Mouse (Mus musculus) lung, postnatal 0 days (tissue): ENCODE results near the gene Dnajb13. TPM values are rescaled to one million over a fixed set of nuclear protein-coding genes. Genes with fewer than 3 reads are reported as not detected.
A peak's percentile ranks its signal among the peaks of the same experiment; 100 is the strongest.

ENCODE experiments used
- ATAC-seq: fragments of 200-750 bp; cut with Nextera tagmentation; 2 replicates; pipeline ENCODE4 v1.8.0; 2017; ENCODE audit warnings: moderate library complexity
- DNase-seq: peaks from one replicate; pipeline ENCODE4 v3.0.0-alpha.2; 2016; ENCODE audit warnings: low spot score
- H3K27ac ChIP-seq: fragments of 300-500 bp; sonication (generic); 2 replicates; pipeline ENCODE4 v1.5.1; 2014; ENCODE audit warnings: antibody characterized with exemption, mild to moderate bottlenecking, low read length, mixed read lengths
- H3K27me3 ChIP-seq: fragments of 300-500 bp; sonication (generic); replicated peaks from 2 replicates; pipeline ENCODE4 v1.6.1; 2014; ENCODE audit warnings: low read length, mixed read lengths; ENCODE audit not compliant: insufficient read depth
- H3K36me3 ChIP-seq: fragments of 300-500 bp; sonication (generic); 2 replicates; pipeline ENCODE4 v1.6.1; 2014; ENCODE audit warnings: low read length, mixed read lengths; ENCODE audit not compliant: insufficient read depth
- H3K4me1 ChIP-seq: fragments of 300-500 bp; sonication (generic); 2 replicates; pipeline ENCODE4 v1.6.1; 2014; ENCODE audit warnings: antibody characterized with exemption, low read depth, low read length, mixed read lengths; ENCODE audit not compliant: insufficient read depth
- H3K4me2 ChIP-seq: fragments of 300-500 bp; sonication (generic); replicated peaks from 2 replicates; pipeline ENCODE4 v1.6.1; 2014; ENCODE audit warnings: low read depth, mild to moderate bottlenecking, low read length, moderate library complexity, mixed read lengths
- H3K4me3 ChIP-seq: fragments of 300-500 bp; sonication (generic); 2 replicates; pipeline ENCODE4 v1.5.1; 2014; ENCODE audit warnings: low read depth, low read length
- H3K9ac ChIP-seq: fragments of 300-500 bp; sonication (generic); replicated peaks from 2 replicates; pipeline ENCODE4 v1.6.1; 2014; ENCODE audit warnings: low read depth, mild to moderate bottlenecking
- H3K9me3 ChIP-seq: fragments of 300-500 bp; sonication (generic); 2 replicates; pipeline ENCODE4 v1.6.1; 2016; ENCODE audit warnings: low read length, mixed read lengths
- CTCF ChIP-seq: IDR thresholded peaks from 2 replicates; pipeline ENCODE4 v1.5.1; 2016; ENCODE audit warnings: antibody characterized with exemption, mild to moderate bottlenecking
- EP300 ChIP-seq: IDR thresholded peaks from 2 replicates; pipeline ENCODE4 v1.6.1; 2016; ENCODE audit warnings: antibody characterized with exemption, mild to moderate bottlenecking, control low read depth
- WGBS: fragments of 180-500 bp; shearing (Covaris S2); extraction: QIAGEN DNeasy Blood & Tissue Kit; methylation state at CpG from one replicate; pipeline ENCODE4 v1.1.7; 2014; 5-methylcytosine and 5-hydroxymethylcytosine counted together
- polyA plus RNA-seq: library from polyadenylated mRNA; unstranded; fragments of >200 nt; fragmentation: Nextera tagmentation; extraction: Ambion mirVana; gene quantifications from 2 replicates; pipeline ENCODE4 v1.2.1, GENCODE M21; 2015

Dnajb13 gene
- polyA plus RNA-seq, 1 experiment from 2014 or later: 13.7 TPM

GRCm38 (mm10) chr7:100504740-100505487 lies 9.8 kb downstream of the Dnajb13 start:
- Histone ChIP-seq H3K9me3 (no peaks in the 10 kb centered on the region), H3K9ac (no peak overlapping the region), H3K36me3 (peaks cover 3% of the 10 kb centered on the region; the same call in 1 of the 2 replicates), H3K27ac (no peak overlapping the region), H3K4me3 (no peak overlapping the region), H3K4me1 (no peaks in the 10 kb centered on the region; the same call in 1 of the 2 replicates), H3K27me3 (no peaks in the 10 kb centered on the region), H3K4me2 (no peak overlapping the region)
- WGBS: 73% methylated on average over 13 of the region's 13 CpGs
- TF ChIP-seq EP300 (no peak), CTCF (no peak)
- DNase-seq: no peak
- ATAC-seq: no peak

GRCm38 (mm10) chr7:100503076-100503475 lies 11.7 kb downstream of the Dnajb13 start:
- ATAC-seq (no peak), DNase-seq (peak; percentile 23)
- no peaks in the 10 kb centered on the region for H3K9me3 ChIP-seq
- peaks cover 16% of the 10 kb centered on the region for H3K36me3 ChIP-seq
- H3K4me2 ChIP-seq: no peak overlapping the region
- no peak overlapping the region for H3K27ac ChIP-seq
- no peak overlapping the region for H3K9ac ChIP-seq
- H3K4me1 ChIP-seq: no peaks in the 10 kb centered on the region; the same call in 1 of the 2 replicates
- no peaks in the 10 kb centered on the region for H3K27me3 ChIP-seq
- TF ChIP-seq CTCF (no peak), EP300 (no peak)
- 71% methylated on average over 5 of the region's 5 CpGs for WGBS
- no peak overlapping the region for H3K4me3 ChIP-seq

GRCm38 (mm10) chr7:100502374-100502922 lies 12.3 kb downstream of the Dnajb13 start:
- Histone ChIP-seq H3K9ac (no peak overlapping the region), H3K4me3 (no peak overlapping the region), H3K27me3 (no peaks in the 10 kb centered on the region), H3K4me2 (no peak overlapping the region), H3K4me1 (no peaks in the 10 kb centered on the region; the same call in 1 of the 2 replicates), H3K36me3 (peaks cover 17% of the 10 kb centered on the region), H3K9me3 (no peaks in the 10 kb centered on the region), H3K27ac (no peak overlapping the region)
- DNase-seq: no peak
- ATAC-seq: 0 out of 2 replicates have a peak, but pooled peaks have one; percentile 4
- TF ChIP-seq CTCF: no peak
- no peak for TF ChIP-seq EP300
- WGBS: 65% methylated on average over 7 of the region's 7 CpGs

DNA sequence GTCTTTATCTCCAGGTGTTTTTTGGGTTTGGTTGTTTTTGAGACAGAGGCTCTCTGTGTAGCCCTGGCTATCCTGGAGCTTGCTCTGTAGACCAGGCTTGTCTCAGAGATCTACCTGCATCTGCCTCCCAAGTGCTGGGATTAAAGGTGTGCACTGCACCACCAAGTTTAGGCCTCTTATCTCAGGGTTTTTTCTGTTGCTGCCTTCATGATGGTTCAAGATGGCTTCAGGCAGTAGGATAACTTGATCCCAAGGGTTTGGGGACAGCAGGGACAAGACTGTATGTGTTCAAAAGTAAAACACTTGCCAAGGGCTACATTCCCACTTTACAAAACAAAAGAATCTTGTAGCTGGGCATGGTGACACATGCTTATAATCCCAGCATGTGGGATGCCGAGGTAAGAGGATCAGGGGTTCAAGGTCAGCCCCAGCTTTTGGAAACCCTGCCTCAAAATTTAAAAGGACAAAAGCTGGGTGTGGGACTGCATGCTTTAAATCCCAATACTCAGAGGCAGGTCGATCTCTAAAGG lies 12.9 kb downstream of the Dnajb13 start:
- H3K27ac ChIP-seq: no peak overlapping the region
- no peak for TF ChIP-seq EP300
- no peak for TF ChIP-seq CTCF
- H3K9me3 ChIP-seq: no peaks in the 10 kb centered on the region
- no peak overlapping the region for H3K9ac ChIP-seq
- H3K4me3 ChIP-seq: no peak overlapping the region
- H3K4me2 ChIP-seq: no peak overlapping the region
- DNase-seq (no peak), ATAC-seq (no peak)
- no peaks in the 10 kb centered on the region for H3K27me3 ChIP-seq
- H3K4me1 ChIP-seq: no peaks in the 10 kb centered on the region; the same call in 1 of the 2 replicates
- H3K36me3 ChIP-seq: peaks cover 17% of the 10 kb centered on the region
- 52% methylated on average over 2 of the region's 2 CpGs for WGBS

- Histone ChIP-seq H3K4me3 (no peak overlapping the region), H3K27me3 (no peaks in the 10 kb centered on the region), H3K36me3 (peaks cover 17% of the 10 kb centered on the region), H3K9me3 (no peaks in the 10 kb centered on the region), H3K4me2 (no peak overlapping the region), H3K4me1 (peaks cover 2% of the 10 kb centered on the region; the same call in 1 of the 2 replicates), H3K9ac (no peak overlapping the region), H3K27ac (no peak overlapping the region)
- WGBS: 64% methylated on average over 6 of the region's 6 CpGs
- DNase-seq: no peak
- no peak for ATAC-seq
- TF ChIP-seq CTCF: no peak
- TF ChIP-seq EP300: 0 out of 2 replicates have a peak, but pooled peaks have one; percentile 3
Measured at GRCm38 (mm10) chr7:100501027-100501843, 13.5 kb downstream of the Dnajb13 start.
